ENCODE assay signal across 8 mouse cellular contexts in genomic region chr1:75653671-75654076, GRCm38 (mm10).
DNase-seq lines count a peak whose midpoint lies in the region; ATAC-seq and TF ChIP-seq lines count a peak whose summit lies in the region.

No protein-coding gene starts in this region.

- no peaks in the 10 kb centered on the region for H3K36me3 ChIP-seq in ES-Bruce4 (ENCODE audit: control insufficient read depth, insufficient read depth, low read length, poor library complexity, severe bottlenecking)
- no peaks in the 10 kb centered on the region for H3K36me3 ChIP-seq in forebrain, embryonic 11.5 days (ENCODE audit: control insufficient read depth, insufficient read depth, low read length)
- H3K36me3 ChIP-seq in heart, embryonic 14.5 days (ENCODE audit: control insufficient read depth, insufficient read depth, low read length): no peaks in the 10 kb centered on the region
- H3K36me3 ChIP-seq in liver, adult 2 months (ENCODE audit: control insufficient read depth, insufficient read depth, low read length): no peaks in the 10 kb centered on the region
- H3K36me3 ChIP-seq in neural tube, embryonic 13.5 days: no peaks in the 10 kb centered on the region

- TF ChIP-seq POLR2A in ES-Bruce4 (IDR thresholded peaks at IDR 0.05; ENCODE audit: insufficient read depth, low read length): no peak
- no peak for TF ChIP-seq POLR2A in liver, adult 2 months (IDR thresholded peaks at IDR 0.05; ENCODE audit: extremely low read depth, insufficient read depth, low read length)

- ATAC-seq in forebrain, embryonic 11.5 days (replicated peaks; ENCODE audit: low FRiP score): peak; percentile 82
- ATAC-seq in heart, embryonic 14.5 days (ENCODE audit: insufficient number of reproducible peaks, insufficient read depth, low FRiP score, low read depth): no peak
- peak; percentile 76 for ATAC-seq in neural tube, embryonic 13.5 days (ENCODE audit: low read depth)

- H3K4me1 ChIP-seq in ES-Bruce4 (ENCODE audit: control insufficient read depth, insufficient read depth, low read length): no peaks in the 10 kb centered on the region
- H3K4me1 ChIP-seq in brown adipose tissue, adult 24 weeks (ENCODE audit: control insufficient read depth, insufficient read depth, insufficient read length, low read length): no peaks in the 10 kb centered on the region
- no peaks in the 10 kb centered on the region for H3K4me1 ChIP-seq in forebrain, embryonic 11.5 days (replicated peaks; ENCODE audit: control insufficient read depth, insufficient read depth, low read length)
- H3K4me1 ChIP-seq in heart, embryonic 14.5 days (ENCODE audit: control insufficient read depth in 2 of 2, insufficient read depth in 2 of 2, low read length in 2 of 2): 0 out of 4 replicates have a peak, but pooled peaks cover 0 to 2% of the 10 kb centered on the region in 2 experiments
- 0 out of 2 replicates have a peak, but pooled peaks cover 3% of the 10 kb centered on the region for H3K4me1 ChIP-seq in liver, adult 2 months (ENCODE audit: control insufficient read depth, insufficient read depth, low read length)
- peaks cover 14% of the 10 kb centered on the region for H3K4me1 ChIP-seq in neural tube, embryonic 13.5 days (replicated peaks)

- peak overlapping the region; percentile 27 for H3K4me3 ChIP-seq in ES-Bruce4 (ENCODE audit: low read depth, low read length)
- H3K4me3 ChIP-seq in brown adipose tissue, adult 24 weeks (ENCODE audit: insufficient read depth, low read depth, low read length): peak overlapping the region; percentile 44
- no peak overlapping the region for H3K4me3 ChIP-seq in forebrain, embryonic 11.5 days (ENCODE audit: low read depth, low read length)
- H3K4me3 ChIP-seq in heart, embryonic 14.5 days (ENCODE audit: control insufficient read depth in 1 of 2, insufficient read depth in 1 of 2, low read depth in 1 of 2, low read length in 2 of 2): 0 out of 4 replicates have a peak overlapping the region, but pooled peaks of 1 of the 2 experiments have one; percentile 8
- H3K4me3 ChIP-seq in liver, adult 2 months (ENCODE audit: insufficient read depth, low read depth, low read length): peak overlapping the region; percentile 20; the same call in 1 of the 2 replicates
- no peak overlapping the region for H3K4me3 ChIP-seq in neural tube, embryonic 13.5 days

- no peaks in the 10 kb centered on the region for H3K79me2 ChIP-seq in liver, adult 2 months (ENCODE audit: control insufficient read depth, insufficient read depth, low read length)

- peak; percentile 86 for TF ChIP-seq CTCF in ES-Bruce4 (IDR thresholded peaks at IDR 0.05; ENCODE audit: low read depth, low read length)
- peak; percentile 85 for TF ChIP-seq CTCF in liver, adult 2 months (IDR thresholded peaks at IDR 0.05; ENCODE audit: low read depth, low read length)

- no peak for TF ChIP-seq EP300 in ES-Bruce4 (IDR thresholded peaks at IDR 0.05; ENCODE audit: insufficient read depth, low read depth, low read length)

- peak overlapping the region; percentile 37; the same call in 1 of the 2 replicates for H3K4me2 ChIP-seq in forebrain, embryonic 11.5 days (ENCODE audit: low read depth, low read length, severe bottlenecking)
- peak overlapping the region; percentile 48 for H3K4me2 ChIP-seq in heart, embryonic 14.5 days (ENCODE audit: low read length)
- H3K4me2 ChIP-seq in neural tube, embryonic 13.5 days: peak overlapping the region; percentile 46

- no peaks in the 10 kb centered on the region for H3K27me3 ChIP-seq in ES-Bruce4 (ENCODE audit: control insufficient read depth, insufficient read depth, low read length, poor library complexity, severe bottlenecking)
- no peaks in the 10 kb centered on the region; the same call in 1 of the 2 replicates for H3K27me3 ChIP-seq in forebrain, embryonic 11.5 days (ENCODE audit: control insufficient read depth, insufficient read depth, low read length)
- peaks cover 3% of the 10 kb centered on the region; the same call in 1 of the 2 replicates for H3K27me3 ChIP-seq in heart, embryonic 14.5 days (ENCODE audit: control insufficient read depth, insufficient read depth, low read length)
- no peaks in the 10 kb centered on the region for H3K27me3 ChIP-seq in liver, adult 2 months (ENCODE audit: control insufficient read depth, insufficient read depth, low read length)
- 0 out of 2 replicates have a peak, but pooled peaks cover 5% of the 10 kb centered on the region for H3K27me3 ChIP-seq in neural tube, embryonic 13.5 days

- H3K9ac ChIP-seq in ES-Bruce4 (ENCODE audit: low read depth, poor library complexity, severe bottlenecking): no peak overlapping the region
- H3K9ac ChIP-seq in forebrain, embryonic 11.5 days (ENCODE audit: low read length): no peak overlapping the region
- H3K9ac ChIP-seq in heart, embryonic 14.5 days (ENCODE audit: low read length): no peak overlapping the region
- peak overlapping the region; percentile 54 for H3K9ac ChIP-seq in liver, adult 2 months (ENCODE audit: low read depth, low read length)
- no peak overlapping the region for H3K9ac ChIP-seq in neural tube, embryonic 13.5 days

- no peak overlapping the region for H3K27ac ChIP-seq in ES-Bruce4 (ENCODE audit: insufficient read depth, low read length)
- no peak overlapping the region for H3K27ac ChIP-seq in brown adipose tissue, adult 24 weeks (replicated peaks; ENCODE audit: low read depth, low read length)
- no peak overlapping the region for H3K27ac ChIP-seq in forebrain, embryonic 11.5 days (ENCODE audit: low read depth, low read length)
- no peak overlapping the region for H3K27ac ChIP-seq in heart, embryonic 14.5 days (replicated peaks in 1 of 2; ENCODE audit: control insufficient read depth in 1 of 2, insufficient read depth in 1 of 2, low read depth in 2 of 2, low read length in 2 of 2)
- H3K27ac ChIP-seq in liver, adult 2 months (replicated peaks; ENCODE audit: insufficient read depth, low read depth, low read length): no peak overlapping the region; the same call in 1 of the 2 replicates
- no peak overlapping the region for H3K27ac ChIP-seq in neural tube, embryonic 13.5 days (replicated peaks)

- no peaks in the 10 kb centered on the region for H3K9me3 ChIP-seq in ES-Bruce4 (replicated peaks; ENCODE audit: control insufficient read depth, insufficient read depth, low read length, poor library complexity, severe bottlenecking)
- no peaks in the 10 kb centered on the region for H3K9me3 ChIP-seq in forebrain, embryonic 11.5 days (ENCODE audit: control insufficient read depth, low read length)
- H3K9me3 ChIP-seq in heart, embryonic 14.5 days (ENCODE audit: control insufficient read depth, low read length): no peaks in the 10 kb centered on the region
- 0 out of 2 replicates have a peak, but pooled peaks cover 2% of the 10 kb centered on the region for H3K9me3 ChIP-seq in neural tube, embryonic 13.5 days

- WGBS in forebrain, embryonic 11.5 days: 6% methylated on average over 9 of the region's 9 CpGs
- WGBS in heart, embryonic 14.5 days: 4% methylated on average over 9 of the region's 9 CpGs
- WGBS in liver, adult 2 months: 2% methylated on average over 9 of the region's 9 CpGs
- under 1% methylated on average over 9 of the region's 9 CpGs for WGBS in neural tube, embryonic 13.5 days

- peak; percentile 82 for DNase-seq in forebrain, embryonic 11.5 days (ENCODE audit: low spot score)
- DNase-seq in kidney, postnatal 10 days: peak; percentile 76
- DNase-seq in liver, adult 2 months (ENCODE audit: extremely low read depth, low read depth, low spot score): peak; percentile 79
- peak; percentile 38 for DNase-seq in thymus, postnatal 4 days

Comparison
In these comparisons a context has a peak if more than half of its experiments do, and no peak if none do; other contexts are left out.
1. H3K4me3 ChIP-seq: peak in ES-Bruce4 (single experiment), brown adipose tissue, adult 24 weeks (single experiment) and liver, adult 2 months (single experiment); none in forebrain, embryonic 11.5 days (single experiment) and neural tube, embryonic 13.5 days (single experiment).
2. Peak in every context shown above with its lines, with median percentiles within 50 percentile points of each other: DNase-seq and H3K4me2 ChIP-seq.